Mouse (Mus musculus) forebrain, embryonic 13.5 days (tissue): Measurements from ENCODE around the gene Dlgap1. TPM values are rescaled to one million over a fixed set of nuclear protein-coding genes. Genes with fewer than 3 reads are reported as not detected.

Source experiments
- ATAC-seq: fragments of 200-750 bp; cut with Nextera tagmentation; 2 replicates; pipeline ENCODE4 v1.8.0; 2017
- H3K27ac ChIP-seq: fragments of 300-500 bp; sonication (generic); 2 replicates; pipeline ENCODE4 v1.5.1; 2015; ENCODE audit warnings: inconsistent platforms, mild to moderate bottlenecking, moderate library complexity
- H3K27me3 ChIP-seq: fragments of 300-500 bp; sonication (generic); 2 replicates; pipeline ENCODE4 v1.6.1; 2015; ENCODE audit warnings: mild to moderate bottlenecking, inconsistent platforms
- H3K36me3 ChIP-seq: fragments of 300-500 bp; sonication (generic); 2 replicates; pipeline ENCODE4 v1.6.1; 2015; ENCODE audit warnings: mild to moderate bottlenecking, inconsistent platforms; ENCODE audit not compliant: poor library complexity, severe bottlenecking
- H3K4me1 ChIP-seq: fragments of 300-500 bp; sonication (generic); 2 replicates; pipeline ENCODE4 v1.6.1; 2015; ENCODE audit warnings: inconsistent platforms
- H3K4me2 ChIP-seq: fragments of 300-500 bp; sonication (generic); 2 replicates; pipeline ENCODE4 v1.6.1; 2015; ENCODE audit warnings: inconsistent platforms, mild to moderate bottlenecking, moderate library complexity
- H3K4me3 ChIP-seq: fragments of 300-500 bp; sonication (generic); 2 replicates; pipeline ENCODE4 v1.5.1; 2015; ENCODE audit warnings: mild to moderate bottlenecking, inconsistent platforms
- H3K9ac ChIP-seq: fragments of 300-500 bp; sonication (generic); 2 replicates; pipeline ENCODE4 v1.6.1; 2015; ENCODE audit warnings: mild to moderate bottlenecking, inconsistent platforms
- H3K9me3 ChIP-seq: fragments of 300-500 bp; sonication (generic); replicated peaks from 2 replicates; pipeline ENCODE4 v1.6.1; 2016; ENCODE audit warnings: inconsistent platforms
- WGBS: fragments of 180-500 bp; shearing (Covaris S2); methylation state at CpG from one replicate; pipeline ENCODE4 v1.1.7; 2015; 5-methylcytosine and 5-hydroxymethylcytosine counted together
- polyA plus RNA-seq: library from polyadenylated mRNA; unstranded; fragments of >200 nt; fragmentation: Nextera tagmentation; extraction: Ambion mirVana; gene quantifications from 2 replicates; pipeline ENCODE4 v1.2.1, GENCODE M21; 2015

The Dlgap1 gene
- polyA plus RNA-seq, 1 experiment from 2014 or later: 9.3 TPM

GRCm38 (mm10) chr17:70673985-70674384 is 705.1 kb downstream of the Dlgap1 start:
- no peak overlapping the region for H3K4me3 ChIP-seq
- H3K4me1 ChIP-seq: no peaks in the 10 kb centered on the region
- H3K36me3 ChIP-seq: no peaks in the 10 kb centered on the region
- no peak overlapping the region for H3K9ac ChIP-seq
- H3K27me3 ChIP-seq: no peaks in the 10 kb centered on the region
- 89% methylated on average over 13 of the region's 13 CpGs for WGBS
- no peak overlapping the region for H3K27ac ChIP-seq
- H3K9me3 ChIP-seq: no peaks in the 10 kb centered on the region
- no peak overlapping the region for H3K4me2 ChIP-seq
- ATAC-seq: no peak

GRCm38 (mm10) chr17:70676522-70676921 is 707.6 kb downstream of the Dlgap1 start:
- WGBS: 44% methylated on average over 2 of the region's 2 CpGs
- no peaks in the 10 kb centered on the region for H3K36me3 ChIP-seq
- no peak overlapping the region for H3K9ac ChIP-seq
- H3K9me3 ChIP-seq: no peaks in the 10 kb centered on the region
- no peak overlapping the region for H3K4me3 ChIP-seq
- H3K4me1 ChIP-seq: no peaks in the 10 kb centered on the region
- no peak overlapping the region for H3K4me2 ChIP-seq
- H3K27ac ChIP-seq: no peak overlapping the region
- no peak for ATAC-seq
- H3K27me3 ChIP-seq: no peaks in the 10 kb centered on the region

GRCm38 (mm10) chr17:70683561-70684167 is 714.8 kb downstream of the Dlgap1 start:
- Histone ChIP-seq H3K4me2 (no peak overlapping the region), H3K4me3 (no peak overlapping the region), H3K27ac (no peak overlapping the region), H3K9ac (no peak overlapping the region), H3K9me3 (no peaks in the 10 kb centered on the region), H3K27me3 (no peaks in the 10 kb centered on the region), H3K4me1 (peaks cover 4% of the 10 kb centered on the region; the same call in 1 of the 2 replicates), H3K36me3 (no peaks in the 10 kb centered on the region)
- peak; percentile 85 for ATAC-seq
- WGBS: 13% methylated on average over 15 of the region's 15 CpGs

GRCm38 (mm10) chr17:70690174-70690573 is 721.3 kb downstream of the Dlgap1 start:
- no peaks in the 10 kb centered on the region for H3K27me3 ChIP-seq
- no peaks in the 10 kb centered on the region for H3K9me3 ChIP-seq
- 90% methylated on average over 6 of the region's 6 CpGs for WGBS
- no peak overlapping the region for H3K27ac ChIP-seq
- no peaks in the 10 kb centered on the region for H3K4me1 ChIP-seq
- no peak overlapping the region for H3K4me3 ChIP-seq
- no peaks in the 10 kb centered on the region for H3K36me3 ChIP-seq
- no peak overlapping the region for H3K9ac ChIP-seq
- H3K4me2 ChIP-seq: no peak overlapping the region
- no peak for ATAC-seq

GRCm38 (mm10) chr17:70690598-70690997 is 721.7 kb downstream of the Dlgap1 start:
- Histone ChIP-seq H3K4me2 (no peak overlapping the region), H3K9me3 (no peaks in the 10 kb centered on the region), H3K4me3 (no peak overlapping the region), H3K36me3 (no peaks in the 10 kb centered on the region), H3K9ac (no peak overlapping the region), H3K4me1 (no peaks in the 10 kb centered on the region), H3K27me3 (no peaks in the 10 kb centered on the region), H3K27ac (no peak overlapping the region)
- ATAC-seq: no peak
- WGBS: 90% methylated on average over 8 of the region's 8 CpGs

- peaks cover 6% of the 10 kb centered on the region for H3K4me1 ChIP-seq
- H3K36me3 ChIP-seq: no peaks in the 10 kb centered on the region
- no peaks in the 10 kb centered on the region for H3K9me3 ChIP-seq
- no peaks in the 10 kb centered on the region for H3K27me3 ChIP-seq
- H3K27ac ChIP-seq: no peak overlapping the region
- peak overlapping the region; percentile 59 for H3K4me2 ChIP-seq
- H3K9ac ChIP-seq: peak overlapping the region; percentile 48; the same call in 1 of the 2 replicates
- peak; percentile 79 for ATAC-seq
- 4% methylated on average over 28 of the region's 28 CpGs for WGBS
- H3K4me3 ChIP-seq: peak overlapping the region; percentile 23
Measured at GRCm38 (mm10) chr17:70706976-70707818, 738.3 kb downstream of the Dlgap1 start.

GRCm38 (mm10) chr17:70707819-70708140 is 738.9 kb downstream of the Dlgap1 start:
- 33% methylated on average over 6 of the region's 6 CpGs for WGBS
- no peaks in the 10 kb centered on the region for H3K36me3 ChIP-seq
- H3K27ac ChIP-seq: no peak overlapping the region
- peaks cover 6% of the 10 kb centered on the region for H3K4me1 ChIP-seq
- no peaks in the 10 kb centered on the region for H3K27me3 ChIP-seq
- H3K4me3 ChIP-seq: peak overlapping the region; percentile 23; the same call in 1 of the 2 replicates
- ATAC-seq: peak; percentile 46
- peak overlapping the region; percentile 59 for H3K4me2 ChIP-seq
- H3K9ac ChIP-seq: no peak overlapping the region
- H3K9me3 ChIP-seq: no peaks in the 10 kb centered on the region

- H3K9ac ChIP-seq: no peak overlapping the region
- H3K27ac ChIP-seq: no peak overlapping the region
- no peak overlapping the region for H3K4me3 ChIP-seq
- no peaks in the 10 kb centered on the region for H3K9me3 ChIP-seq
- no peak for ATAC-seq
- WGBS: 70% methylated on average over 5 of the region's 5 CpGs
- no peaks in the 10 kb centered on the region for H3K36me3 ChIP-seq
- H3K4me2 ChIP-seq: no peak overlapping the region
- peaks cover 6% of the 10 kb centered on the region for H3K4me1 ChIP-seq
- H3K27me3 ChIP-seq: no peaks in the 10 kb centered on the region
Measured at GRCm38 (mm10) chr17:70709545-70709944, 740.7 kb downstream of the Dlgap1 start.

- Histone ChIP-seq H3K9ac (no peak overlapping the region), H3K27ac (no peak overlapping the region), H3K9me3 (no peaks in the 10 kb centered on the region), H3K4me3 (no peak overlapping the region), H3K4me2 (no peak overlapping the region), H3K4me1 (no peaks in the 10 kb centered on the region), H3K27me3 (no peaks in the 10 kb centered on the region), H3K36me3 (no peaks in the 10 kb centered on the region)
- ATAC-seq: no peak
- WGBS: 53% methylated on average over 10 of the region's 10 CpGs
Measured at GRCm38 (mm10) chr17:70713470-70713869, 744.6 kb downstream of the Dlgap1 start.

GRCm38 (mm10) chr17:70719684-70720324 is 750.9 kb downstream of the Dlgap1 start:
- Histone ChIP-seq H3K9me3 (no peaks in the 10 kb centered on the region), H3K27me3 (no peaks in the 10 kb centered on the region), H3K4me2 (no peak overlapping the region), H3K27ac (no peak overlapping the region), H3K9ac (no peak overlapping the region), H3K4me3 (no peak overlapping the region), H3K36me3 (no peaks in the 10 kb centered on the region), H3K4me1 (no peaks in the 10 kb centered on the region)
- 86% methylated on average over 11 of the region's 11 CpGs for WGBS
- no peak for ATAC-seq

- Histone ChIP-seq H3K27me3 (no peaks in the 10 kb centered on the region), H3K4me2 (no peak overlapping the region), H3K9me3 (no peaks in the 10 kb centered on the region), H3K27ac (no peak overlapping the region), H3K4me3 (no peak overlapping the region), H3K36me3 (no peaks in the 10 kb centered on the region), H3K9ac (no peak overlapping the region), H3K4me1 (no peaks in the 10 kb centered on the region)
- ATAC-seq: no peak
- 41% methylated on average over 8 of the region's 8 CpGs for WGBS
Measured at GRCm38 (mm10) chr17:70720766-70721165, 751.9 kb downstream of the Dlgap1 start.

- Histone ChIP-seq H3K4me3 (no peak overlapping the region), H3K4me1 (no peaks in the 10 kb centered on the region), H3K36me3 (no peaks in the 10 kb centered on the region), H3K27me3 (no peaks in the 10 kb centered on the region), H3K4me2 (no peak overlapping the region), H3K9ac (no peak overlapping the region), H3K9me3 (no peaks in the 10 kb centered on the region), H3K27ac (no peak overlapping the region)
- 77% methylated on average over 3 of the region's 3 CpGs for WGBS
- no peak for ATAC-seq
Measured at GRCm38 (mm10) chr17:70722146-70722545, 753.3 kb downstream of the Dlgap1 start.
